Mouse (Mus musculus) testis, adult 2 months (tissue): ENCODE measurements around the gene Pax7. TPM values are rescaled to one million over a fixed set of nuclear protein-coding genes. Genes with fewer than 3 reads are reported as not detected.

ENCODE experiments used
- H3K27ac ChIP-seq: fragments of 200-500 bp; 2 replicates; pipeline ENCODE4 v1.5.1; 2012; ENCODE audit warnings: low read depth, low read length; ENCODE audit not compliant: control insufficient read depth, insufficient read depth
- H3K27me3 ChIP-seq: fragments of 200-500 bp; 2 replicates; pipeline ENCODE4 v1.6.1; 2012; ENCODE audit warnings: mild to moderate bottlenecking, low read length, moderate library complexity; ENCODE audit not compliant: control insufficient read depth, insufficient read depth
- H3K36me3 ChIP-seq: fragments of 200-500 bp; 2 replicates; pipeline ENCODE4 v1.6.1; 2012; ENCODE audit warnings: mild to moderate bottlenecking, low read length; ENCODE audit not compliant: control insufficient read depth, insufficient read depth
- H3K4me1 ChIP-seq: fragments of 200-500 bp; 2 replicates; pipeline ENCODE4 v1.6.1; 2012; ENCODE audit warnings: low read length; ENCODE audit not compliant: control insufficient read depth, insufficient read depth
- H3K4me3 ChIP-seq: fragments of 200-500 bp; 2 replicates; pipeline ENCODE4 v1.5.1; 2012; ENCODE audit warnings: low read depth, mild to moderate bottlenecking, low read length, moderate library complexity, mixed read lengths; ENCODE audit not compliant: control insufficient read depth
- CTCF ChIP-seq: fragments of 200-500 bp; IDR thresholded peaks from 2 replicates; pipeline ENCODE4 v1.5.1; 2012; ENCODE audit warnings: low read depth, mild to moderate bottlenecking, inconsistent platforms, low read length, moderate library complexity; ENCODE audit not compliant: control insufficient read depth, insufficient read depth, insufficient replicate concordance
- POLR2A ChIP-seq: fragments of 200-500 bp; IDR thresholded peaks from 2 replicates; pipeline ENCODE4 v1.6.1; 2012; ENCODE audit warnings: low read depth, mild to moderate bottlenecking, inconsistent platforms, low read length, moderate library complexity; ENCODE audit not compliant: control insufficient read depth
- polyA plus RNA-seq: library from polyadenylated mRNA; depleted of rRNA; stranded (reverse); fragments of >200 nt; gene quantifications from 2 replicates; pipeline ENCODE4 v1.2.3, GENCODE M21; 2012

The Pax7 gene
- polyA plus RNA-seq, 1 experiment = 0.02 TPM

DNA sequence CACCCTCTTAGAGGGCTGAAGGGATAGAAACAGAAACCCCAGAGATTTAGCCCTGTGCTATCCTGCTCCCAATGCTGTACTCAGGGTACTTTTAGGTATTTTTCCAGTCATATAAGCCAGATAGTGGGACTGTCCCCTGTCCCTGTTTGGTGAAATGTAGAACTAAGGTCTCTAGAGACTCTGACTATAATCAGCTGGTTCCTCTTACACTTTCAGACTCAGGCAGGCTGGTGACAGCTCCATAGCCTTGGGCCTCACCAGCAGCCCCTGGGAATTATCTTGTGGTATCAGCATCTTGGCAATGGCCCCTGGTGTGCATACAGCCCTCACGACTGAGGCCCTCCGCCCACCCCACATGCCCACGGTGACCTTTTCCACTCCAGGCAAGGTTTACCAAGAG is 89.7 kb downstream of the Pax7 start:
- no peak overlapping the region for H3K27ac ChIP-seq
- no peaks in the 10 kb centered on the region for H3K36me3 ChIP-seq
- no peaks in the 10 kb centered on the region for H3K27me3 ChIP-seq
- H3K4me3 ChIP-seq = no peak overlapping the region
- H3K4me1 ChIP-seq = no peaks in the 10 kb centered on the region
- TF ChIP-seq POLR2A = no peak
- TF ChIP-seq CTCF = no peak

DNA sequence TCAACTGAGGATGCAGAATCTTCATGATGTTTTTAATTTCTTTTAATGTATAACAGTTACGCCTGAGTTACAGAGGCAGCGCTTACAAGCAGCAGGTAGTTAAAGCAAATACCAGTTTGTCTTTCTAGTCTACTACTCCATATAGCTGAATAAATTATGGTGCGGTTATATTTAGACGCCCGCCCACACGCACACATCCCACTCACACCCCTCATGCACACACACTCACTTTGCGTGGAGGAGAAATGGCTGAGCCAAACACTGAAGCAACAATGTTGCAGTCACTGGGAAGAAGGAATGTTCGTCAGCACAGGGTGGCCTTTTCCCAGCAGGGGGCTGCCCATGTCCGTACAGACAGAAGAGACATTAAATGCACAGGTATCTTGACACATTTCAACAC is 96.3 kb downstream of the Pax7 start:
- H3K4me3 ChIP-seq = no peak overlapping the region
- no peak overlapping the region for H3K27ac ChIP-seq
- H3K27me3 ChIP-seq = no peaks in the 10 kb centered on the region
- no peaks in the 10 kb centered on the region for H3K36me3 ChIP-seq
- peaks cover 3% of the 10 kb centered on the region for H3K4me1 ChIP-seq
- TF ChIP-seq CTCF = no peak
- TF ChIP-seq POLR2A = no peak

DNA sequence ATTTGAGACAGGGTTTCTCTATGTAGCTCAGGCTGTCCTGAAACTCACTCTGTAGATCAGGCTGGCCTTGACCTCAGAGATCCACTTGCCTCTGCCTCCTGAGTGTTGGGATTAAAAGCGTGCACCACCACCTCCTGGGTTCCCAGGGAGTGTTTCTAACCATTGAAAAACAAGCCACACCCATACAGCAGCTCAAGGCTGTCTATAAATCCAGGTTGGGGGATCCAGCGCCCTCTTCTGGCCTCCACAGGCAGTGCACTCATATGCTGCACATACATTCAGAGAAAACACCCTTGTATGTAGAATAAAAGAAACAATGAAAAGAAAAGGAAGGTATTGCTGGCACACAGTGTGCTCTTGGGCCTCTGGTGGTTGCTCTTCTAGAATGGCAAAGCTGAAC is 106.2 kb downstream of the Pax7 start:
- no peaks in the 10 kb centered on the region for H3K27me3 ChIP-seq

DNA sequence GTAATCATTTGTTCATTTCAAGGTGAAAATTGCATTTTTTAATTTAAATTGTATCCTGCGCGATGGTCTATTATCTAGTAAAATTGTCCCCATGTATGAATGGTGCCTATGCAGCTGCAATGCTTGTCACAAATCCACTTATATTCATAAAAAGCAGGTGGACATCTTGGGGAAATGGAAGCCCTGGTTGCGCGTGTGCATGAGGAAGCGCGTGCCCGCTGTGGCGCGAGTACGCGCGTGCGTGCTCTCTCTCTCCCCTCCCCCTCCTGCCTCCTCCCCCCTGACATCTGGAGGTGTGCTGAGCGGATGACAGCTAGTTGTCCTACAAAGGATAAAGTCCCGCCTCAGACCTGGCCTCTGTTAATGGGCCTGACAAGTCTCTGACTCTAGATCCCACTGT is 107.9 kb downstream of the Pax7 start:
- peaks cover 7% of the 10 kb centered on the region for H3K4me1 ChIP-seq
- H3K4me3 ChIP-seq = no peak overlapping the region
- no peaks in the 10 kb centered on the region for H3K36me3 ChIP-seq
- no peak for TF ChIP-seq CTCF
- TF ChIP-seq POLR2A = no peak
- H3K27me3 ChIP-seq = no peaks in the 10 kb centered on the region
- no peak overlapping the region for H3K27ac ChIP-seq

More for the DNA sequence above, 106.2 kb downstream of the Pax7 start:
- Histone ChIP-seq H3K27ac (no peak overlapping the region), H3K4me1 (peaks cover 7% of the 10 kb centered on the region), H3K4me3 (no peak overlapping the region), H3K36me3 (no peaks in the 10 kb centered on the region)
- TF ChIP-seq POLR2A = no peak
- TF ChIP-seq CTCF = peak; percentile 40; the same call in 1 of the 2 replicates

DNA sequence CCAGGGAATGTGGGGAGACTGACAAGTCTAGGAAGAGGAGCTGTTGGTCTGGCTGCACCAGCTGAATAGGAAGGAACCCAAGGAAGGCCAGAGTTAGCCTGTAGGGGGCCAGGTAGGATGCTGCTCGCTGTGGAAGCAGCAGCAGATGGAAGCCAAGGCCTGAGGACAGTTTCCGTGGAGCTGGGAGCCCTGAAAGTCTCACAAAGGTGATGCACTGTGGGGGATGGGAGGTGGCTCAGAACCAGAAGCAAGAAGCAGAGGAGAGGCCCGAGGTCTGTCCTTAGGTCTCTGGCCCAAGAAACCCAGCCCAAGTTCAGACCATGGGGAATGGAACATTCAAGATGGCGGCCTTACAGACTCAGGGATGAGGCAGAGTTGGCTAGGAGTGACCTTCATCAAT is 109.0 kb downstream of the Pax7 start:
- Histone ChIP-seq H3K36me3 (no peaks in the 10 kb centered on the region), H3K27ac (no peak overlapping the region), H3K27me3 (no peaks in the 10 kb centered on the region), H3K4me3 (no peak overlapping the region), H3K4me1 (peaks cover 7% of the 10 kb centered on the region)
- TF ChIP-seq POLR2A (no peak), CTCF (no peak)

DNA sequence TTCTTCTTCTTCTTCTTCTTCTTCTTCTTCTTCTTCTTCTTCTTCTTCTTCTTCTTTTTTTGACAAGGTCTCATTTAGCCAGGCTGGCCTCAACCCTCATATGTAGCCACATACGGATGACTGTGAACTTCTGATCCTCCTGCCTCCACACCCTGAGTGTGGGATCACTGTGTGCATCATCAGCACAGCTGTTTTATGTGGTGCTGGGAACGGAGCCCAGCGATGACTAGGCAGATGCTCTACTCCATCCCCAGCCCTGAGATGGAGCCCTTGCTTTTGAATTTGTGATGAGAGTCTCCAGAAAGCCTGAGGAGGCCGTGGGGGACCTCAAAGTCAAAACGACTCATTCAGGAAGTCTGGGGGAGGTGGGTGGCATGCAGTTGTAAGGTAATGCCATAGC is 114.3 kb downstream of the Pax7 start:
- TF ChIP-seq CTCF (no peak), POLR2A (no peak)
- Histone ChIP-seq H3K27ac (no peak overlapping the region), H3K4me1 (no peaks in the 10 kb centered on the region), H3K36me3 (no peaks in the 10 kb centered on the region), H3K27me3 (no peaks in the 10 kb centered on the region), H3K4me3 (no peak overlapping the region)

DNA sequence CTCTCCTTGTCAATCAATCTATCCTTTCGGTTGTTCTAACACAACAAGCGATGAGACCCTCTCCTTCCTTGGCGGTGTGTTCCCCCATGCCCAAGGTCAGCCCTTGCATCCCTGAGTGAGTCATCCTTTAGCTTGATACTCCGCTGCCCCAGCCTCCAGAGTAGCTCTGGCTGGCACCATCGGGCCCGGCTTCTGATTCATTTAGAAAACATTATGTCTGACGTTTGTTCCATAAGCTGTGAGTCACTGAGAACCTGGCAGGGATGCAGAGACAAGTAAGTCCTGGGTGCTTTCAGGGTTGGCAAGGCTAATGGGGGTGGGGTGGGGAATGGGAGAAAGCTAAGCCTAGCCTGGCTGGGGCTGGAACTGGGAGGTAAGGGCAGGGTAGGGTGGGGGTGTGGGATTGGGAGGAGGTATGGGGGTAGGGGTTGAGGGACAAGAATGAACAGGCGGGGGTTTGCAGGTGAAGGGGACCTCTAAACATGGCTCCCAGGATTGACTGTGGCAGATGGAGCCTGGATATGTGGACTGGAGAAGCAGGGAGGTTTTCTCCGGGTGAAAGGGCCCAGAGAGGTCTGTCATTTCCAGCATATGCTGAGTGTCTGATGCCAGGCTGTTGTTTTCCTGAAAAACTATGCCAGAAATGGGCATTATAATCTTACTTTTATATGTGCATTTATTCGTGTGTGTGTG is 116.7 kb downstream of the Pax7 start:
- H3K36me3 ChIP-seq = no peaks in the 10 kb centered on the region
- no peak overlapping the region for H3K4me3 ChIP-seq
- TF ChIP-seq POLR2A = no peak
- TF ChIP-seq CTCF = no peak
- H3K27ac ChIP-seq = no peak overlapping the region
- no peaks in the 10 kb centered on the region for H3K4me1 ChIP-seq
- no peaks in the 10 kb centered on the region for H3K27me3 ChIP-seq
